Mouse (Mus musculus): Measurements from ENCODE around the gene Kcnh3. TPM values are rescaled to one million over a fixed set of nuclear protein-coding genes. Genes with fewer than 3 reads are reported as not detected.
A peak's percentile ranks its signal among the peaks of the same experiment; 100 is the strongest.

Gene Kcnh3
- polyA plus RNA-seq, 1 experiment from 2014 or later: 0.82 TPM

DNA sequence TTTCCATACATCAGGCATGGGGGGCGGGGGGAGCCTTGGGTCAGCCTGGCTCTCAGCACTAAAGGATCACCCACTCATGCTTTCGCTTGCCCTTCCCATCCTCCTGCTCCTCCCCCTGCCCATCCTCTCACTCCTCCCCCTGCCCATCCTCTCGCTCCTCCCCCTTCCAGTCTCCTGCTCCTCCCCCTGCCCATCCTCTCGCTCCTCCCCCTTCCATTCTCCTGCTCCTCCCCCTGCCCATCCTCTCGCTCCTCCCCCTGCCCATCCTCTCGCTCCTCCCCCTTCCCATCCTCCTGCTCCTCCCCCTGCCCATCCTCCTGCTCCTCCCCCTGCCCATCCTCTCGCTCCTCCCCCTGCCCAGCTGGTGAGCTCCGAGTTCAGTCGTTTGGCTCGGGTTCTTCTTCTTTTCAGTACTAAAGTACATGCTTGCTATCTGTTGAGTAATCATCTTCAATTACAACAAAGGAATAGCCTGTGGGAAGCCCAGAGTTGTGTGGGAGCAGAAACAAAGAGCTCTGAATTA lies 35.1 kb downstream of the Kcnh3 start:
- Histone ChIP-seq H3K9ac (ENCODE audit: low read length) (peak overlapping the region; percentile 40; the same call in 1 of the 2 replicates), H3K4me2 (ENCODE audit: low read depth, low read length) (peak overlapping the region; percentile 59), H3K27ac (ENCODE audit: low read length) (peak overlapping the region; percentile 88), H3K27me3 (ENCODE audit: control insufficient read depth, insufficient read depth, low read depth, low read length) (no peaks in the 10 kb centered on the region), H3K36me3 (ENCODE audit: control insufficient read depth, insufficient read depth, low read length) (no peaks in the 10 kb centered on the region), H3K4me1 (replicated peaks; ENCODE audit: control insufficient read depth, insufficient read depth, low read length) (peaks cover 8% of the 10 kb centered on the region; the same call in 1 of the 2 replicates), H3K9me3 (ENCODE audit: control insufficient read depth, low read length) (no peaks in the 10 kb centered on the region), H3K4me3 (ENCODE audit: low read length) (peak overlapping the region; percentile 30)
- peak; percentile 90 for ATAC-seq (ENCODE audit: low read depth)
- under 1% methylated on average over 9 of the region's 10 CpGs for WGBS

DNA sequence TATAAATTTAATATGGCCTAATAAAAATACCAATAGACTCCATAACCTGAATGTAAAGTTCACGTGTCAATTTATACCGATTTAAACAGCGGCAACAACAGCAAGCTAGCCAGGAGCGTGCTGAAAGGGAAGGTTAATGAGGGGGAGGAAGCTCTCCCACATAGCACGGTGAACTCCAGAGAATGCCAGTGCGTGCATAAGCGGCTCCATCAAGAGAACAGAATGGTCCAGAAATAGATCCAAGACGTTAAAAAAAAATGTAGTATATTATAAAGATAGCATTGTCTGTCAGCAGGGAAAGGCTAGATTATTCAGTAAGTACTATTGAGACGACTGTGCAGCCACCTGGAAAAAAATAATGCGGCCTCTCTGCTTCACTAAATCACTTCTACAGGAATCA lies 38.0 kb downstream of the Kcnh3 start:
- Histone ChIP-seq H3K4me1 (replicated peaks; ENCODE audit: control insufficient read depth, insufficient read depth, low read length) (peaks cover 8% of the 10 kb centered on the region; the same call in 1 of the 2 replicates), H3K4me2 (ENCODE audit: low read depth, low read length) (no peak overlapping the region), H3K9ac (ENCODE audit: low read length) (no peak overlapping the region), H3K9me3 (ENCODE audit: control insufficient read depth, low read length) (no peaks in the 10 kb centered on the region), H3K4me3 (ENCODE audit: low read length) (no peak overlapping the region), H3K27me3 (ENCODE audit: control insufficient read depth, insufficient read depth, low read depth, low read length) (no peaks in the 10 kb centered on the region), H3K27ac (ENCODE audit: low read length) (no peak overlapping the region), H3K36me3 (ENCODE audit: control insufficient read depth, insufficient read depth, low read length) (no peaks in the 10 kb centered on the region)
- 55% methylated on average over 10 of the region's 10 CpGs for WGBS
- no peak for ATAC-seq (ENCODE audit: low read depth)

DNA sequence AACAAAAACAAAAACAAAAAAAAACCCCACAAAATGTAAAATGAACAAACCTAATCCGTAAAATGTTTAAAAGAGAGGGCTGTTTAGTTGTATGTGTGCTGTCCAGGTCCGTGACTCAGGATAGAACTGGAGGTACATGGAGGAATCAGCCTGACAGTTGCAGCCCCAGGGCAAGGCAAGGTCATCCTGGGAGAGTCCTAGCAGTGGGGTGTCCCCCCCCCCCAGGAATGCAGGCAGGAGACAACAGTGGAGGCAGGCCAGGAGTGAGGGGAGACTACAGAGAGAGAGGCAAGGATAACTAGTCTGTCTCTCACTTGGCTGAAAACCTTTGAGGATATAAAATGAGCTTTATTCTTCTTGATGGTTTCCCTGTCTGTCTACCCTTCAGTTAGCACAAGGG lies 39.7 kb downstream of the Kcnh3 start:
- ATAC-seq (ENCODE audit: low read depth): no peak
- Histone ChIP-seq H3K9ac (ENCODE audit: low read length) (no peak overlapping the region), H3K36me3 (ENCODE audit: control insufficient read depth, insufficient read depth, low read length) (no peaks in the 10 kb centered on the region), H3K4me3 (ENCODE audit: low read length) (no peak overlapping the region), H3K4me2 (ENCODE audit: low read depth, low read length) (no peak overlapping the region), H3K4me1 (replicated peaks; ENCODE audit: control insufficient read depth, insufficient read depth, low read length) (peaks cover 6% of the 10 kb centered on the region; the same call in 1 of the 2 replicates), H3K9me3 (ENCODE audit: control insufficient read depth, low read length) (no peaks in the 10 kb centered on the region), H3K27me3 (ENCODE audit: control insufficient read depth, insufficient read depth, low read depth, low read length) (no peaks in the 10 kb centered on the region), H3K27ac (ENCODE audit: low read length) (no peak overlapping the region)
- 70% methylated on average over 2 of the region's 2 CpGs for WGBS

DNA sequence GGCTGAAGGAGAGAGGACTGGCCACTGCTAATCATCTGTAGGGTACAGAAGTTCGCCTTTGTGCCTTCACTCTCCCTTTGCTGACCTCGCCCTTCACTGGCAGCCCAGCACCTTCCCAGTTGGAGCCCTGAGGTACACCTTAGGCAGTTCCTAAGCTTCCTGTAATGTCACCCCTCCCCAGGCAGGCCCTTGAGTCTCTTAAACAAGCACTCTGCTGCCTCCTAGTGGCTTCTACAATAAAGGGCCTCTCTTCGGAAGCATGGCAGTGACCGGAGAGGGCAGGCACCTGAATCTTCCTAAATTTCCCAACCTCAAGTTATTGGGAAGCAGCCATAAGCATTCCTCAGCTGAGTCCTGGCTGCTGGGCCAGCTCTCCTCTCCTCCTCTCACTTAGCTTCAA lies 41.0 kb downstream of the Kcnh3 start:
- no peaks in the 10 kb centered on the region for H3K27me3 ChIP-seq (ENCODE audit: control insufficient read depth, insufficient read depth, low read depth, low read length)
- peak; percentile 78 for ATAC-seq (ENCODE audit: low read depth)
- H3K36me3 ChIP-seq (ENCODE audit: control insufficient read depth, insufficient read depth, low read length): no peaks in the 10 kb centered on the region
- no peaks in the 10 kb centered on the region for H3K4me1 ChIP-seq (replicated peaks; ENCODE audit: control insufficient read depth, insufficient read depth, low read length)
- no peak overlapping the region for H3K27ac ChIP-seq (ENCODE audit: low read length)
- 10% methylated on average over 4 of the region's 4 CpGs for WGBS
- H3K4me3 ChIP-seq (ENCODE audit: low read length): no peak overlapping the region
- H3K9me3 ChIP-seq (ENCODE audit: control insufficient read depth, low read length): no peaks in the 10 kb centered on the region
- no peak overlapping the region for H3K4me2 ChIP-seq (ENCODE audit: low read depth, low read length)
- H3K9ac ChIP-seq (ENCODE audit: low read length): no peak overlapping the region

DNA sequence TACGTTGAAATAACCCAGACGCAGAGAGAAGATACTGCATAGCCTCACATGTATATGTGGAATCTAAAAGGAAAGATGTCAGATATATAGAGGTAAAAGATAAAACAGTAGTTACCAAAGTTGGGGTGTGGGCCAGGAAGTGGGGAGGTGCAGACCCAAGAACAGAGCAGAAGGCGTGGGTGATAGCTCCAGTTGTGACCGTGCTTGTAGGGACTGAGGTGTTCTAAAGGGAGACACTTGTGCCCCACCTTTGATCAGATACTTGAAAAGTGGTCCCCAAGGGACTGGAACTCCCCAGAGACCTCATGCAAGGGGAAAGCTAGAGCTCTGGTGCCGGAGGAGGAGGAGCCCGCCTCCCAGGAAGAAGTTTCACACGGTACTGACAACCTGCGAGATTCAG lies 51.4 kb downstream of the Kcnh3 start:
- Histone ChIP-seq H3K9me3 (ENCODE audit: control insufficient read depth, low read length) (no peaks in the 10 kb centered on the region), H3K27ac (ENCODE audit: low read length) (no peak overlapping the region), H3K27me3 (ENCODE audit: control insufficient read depth, insufficient read depth, low read depth, low read length) (no peaks in the 10 kb centered on the region), H3K9ac (ENCODE audit: low read length) (no peak overlapping the region), H3K4me1 (replicated peaks; ENCODE audit: control insufficient read depth, insufficient read depth, low read length) (no peaks in the 10 kb centered on the region; the same call in 1 of the 2 replicates), H3K4me2 (ENCODE audit: low read depth, low read length) (no peak overlapping the region), H3K4me3 (ENCODE audit: low read length) (no peak overlapping the region), H3K36me3 (ENCODE audit: control insufficient read depth, insufficient read depth, low read length) (no peaks in the 10 kb centered on the region)
- WGBS: 77% methylated on average over 8 of the region's 8 CpGs
- no peak for ATAC-seq (ENCODE audit: low read depth)

DNA sequence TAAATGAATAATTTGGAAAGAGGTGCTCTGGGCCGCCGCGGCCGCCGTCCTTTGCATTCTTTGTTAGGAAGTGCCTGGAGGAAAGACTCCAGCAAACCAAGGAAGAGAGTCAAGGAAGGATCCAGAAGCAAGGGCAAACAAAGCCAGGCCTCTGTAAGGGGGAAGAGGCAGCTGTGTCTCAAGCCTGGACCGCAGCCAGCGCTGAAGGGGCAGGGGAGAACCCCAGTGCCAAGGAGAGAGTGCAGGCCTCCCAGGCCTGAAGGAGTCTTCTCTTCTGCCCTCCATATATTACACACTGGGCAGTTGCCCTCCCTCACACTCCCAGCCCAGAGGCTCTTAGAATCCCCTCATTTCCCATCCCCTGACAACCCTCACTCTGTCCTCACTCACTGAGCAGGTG lies 53.6 kb downstream of the Kcnh3 start:
- no peak overlapping the region for H3K27ac ChIP-seq (ENCODE audit: low read length)
- H3K9me3 ChIP-seq (ENCODE audit: control insufficient read depth, low read length): no peaks in the 10 kb centered on the region
- no peaks in the 10 kb centered on the region for H3K36me3 ChIP-seq (ENCODE audit: control insufficient read depth, insufficient read depth, low read length)
- H3K4me3 ChIP-seq (ENCODE audit: low read length): no peak overlapping the region
- no peak overlapping the region for H3K4me2 ChIP-seq (ENCODE audit: low read depth, low read length)
- H3K9ac ChIP-seq (ENCODE audit: low read length): no peak overlapping the region
- H3K27me3 ChIP-seq (ENCODE audit: control insufficient read depth, insufficient read depth, low read depth, low read length): no peaks in the 10 kb centered on the region
- WGBS: 60% methylated on average over 7 of the region's 7 CpGs
- no peak for ATAC-seq (ENCODE audit: low read depth)
- H3K4me1 ChIP-seq (replicated peaks; ENCODE audit: control insufficient read depth, insufficient read depth, low read length): no peaks in the 10 kb centered on the region; the same call in 1 of the 2 replicates

DNA sequence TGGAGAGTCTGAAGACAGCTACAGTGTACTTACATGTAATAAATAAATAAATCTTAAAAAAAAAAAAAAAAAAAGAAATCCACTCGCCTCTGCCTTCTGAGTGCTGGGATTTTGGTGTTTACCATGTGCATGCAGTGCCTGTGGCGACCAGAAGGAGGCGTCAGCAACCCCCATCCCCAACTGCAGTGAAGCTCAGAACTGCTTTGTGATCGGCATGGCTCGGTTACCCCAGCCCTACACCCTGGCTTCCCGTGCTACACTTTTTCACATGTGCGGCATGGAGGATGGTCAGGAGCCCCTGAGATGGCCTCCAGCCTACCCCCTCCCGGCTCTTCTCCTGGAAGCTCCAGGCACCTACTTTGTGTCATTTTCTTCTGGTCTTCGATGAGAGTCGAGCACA lies 58.8 kb downstream of the Kcnh3 start:
- no peaks in the 10 kb centered on the region for H3K9me3 ChIP-seq (ENCODE audit: control insufficient read depth, low read length)
- no peak overlapping the region for H3K9ac ChIP-seq (ENCODE audit: low read length)
- H3K4me1 ChIP-seq (replicated peaks; ENCODE audit: control insufficient read depth, insufficient read depth, low read length): no peaks in the 10 kb centered on the region
- H3K27me3 ChIP-seq (ENCODE audit: control insufficient read depth, insufficient read depth, low read depth, low read length): no peaks in the 10 kb centered on the region
- no peak for ATAC-seq (ENCODE audit: low read depth)
- 55% methylated on average over 10 of the region's 10 CpGs for WGBS
- no peak overlapping the region for H3K4me2 ChIP-seq (ENCODE audit: low read depth, low read length)
- no peaks in the 10 kb centered on the region for H3K36me3 ChIP-seq (ENCODE audit: control insufficient read depth, insufficient read depth, low read length)
- no peak overlapping the region for H3K4me3 ChIP-seq (ENCODE audit: low read length)
- H3K27ac ChIP-seq (ENCODE audit: low read length): no peak overlapping the region

DNA sequence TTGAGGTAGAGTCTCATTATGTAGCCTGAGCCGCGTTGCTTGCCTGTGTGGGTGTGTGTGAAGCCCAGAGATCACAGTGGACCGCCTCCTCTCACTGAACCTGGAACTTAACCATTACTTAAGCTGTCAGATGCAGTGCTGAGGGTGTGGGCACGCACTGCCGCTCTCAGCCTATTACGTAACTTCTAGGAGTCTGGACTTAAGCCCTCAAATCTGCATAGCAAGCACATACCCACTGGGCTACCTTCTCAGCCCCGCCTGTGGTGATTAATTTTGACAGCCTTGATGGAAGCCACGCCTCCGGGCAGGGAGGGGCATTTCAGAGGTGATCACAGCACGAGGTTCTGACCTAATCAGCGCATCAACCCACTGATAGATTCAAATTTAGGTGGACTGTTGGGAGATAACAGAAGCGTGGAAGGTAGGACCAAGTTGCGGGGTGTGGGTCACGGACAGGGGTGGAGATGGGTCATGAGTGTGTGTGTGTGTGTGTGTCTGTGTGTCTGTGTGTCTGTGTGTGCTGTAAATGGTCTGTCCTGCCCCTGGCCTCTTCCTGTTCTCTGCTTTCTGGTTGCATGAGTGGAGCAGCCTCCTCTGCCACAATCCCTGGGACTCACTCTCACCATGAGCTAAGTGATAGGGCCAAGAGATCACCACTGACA lies 60.0 kb downstream of the Kcnh3 start:
- Histone ChIP-seq H3K27me3 (ENCODE audit: control insufficient read depth, insufficient read depth, low read depth, low read length) (no peaks in the 10 kb centered on the region), H3K9ac (ENCODE audit: low read length) (no peak overlapping the region), H3K4me3 (ENCODE audit: low read length) (no peak overlapping the region), H3K4me2 (ENCODE audit: low read depth, low read length) (no peak overlapping the region), H3K36me3 (ENCODE audit: control insufficient read depth, insufficient read depth, low read length) (no peaks in the 10 kb centered on the region), H3K9me3 (ENCODE audit: control insufficient read depth, low read length) (no peaks in the 10 kb centered on the region), H3K27ac (ENCODE audit: low read length) (no peak overlapping the region), H3K4me1 (replicated peaks; ENCODE audit: control insufficient read depth, insufficient read depth, low read length) (no peaks in the 10 kb centered on the region)
- 27% methylated on average over 14 of the region's 14 CpGs for WGBS
- ATAC-seq (ENCODE audit: low read depth): peak; percentile 73

DNA sequence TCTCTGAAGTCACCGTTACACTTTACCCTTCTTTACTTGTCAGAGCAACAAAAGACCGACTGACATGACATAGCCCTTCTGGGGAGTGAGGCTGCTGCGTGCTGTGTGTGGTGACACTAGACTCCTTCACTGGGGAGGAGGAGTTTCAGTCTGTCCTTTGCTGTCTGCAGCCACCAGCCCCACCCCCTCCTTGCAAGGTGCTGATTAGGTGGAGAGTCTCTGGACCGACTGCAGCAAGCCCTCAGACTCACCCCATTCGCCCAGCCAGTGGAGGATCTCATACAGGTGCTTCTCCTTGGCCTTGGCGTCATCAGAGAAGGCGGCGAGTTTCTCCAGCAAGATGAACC lies 60.5 kb downstream of the Kcnh3 start:
- H3K27ac ChIP-seq (ENCODE audit: low read length): no peak overlapping the region
- no peaks in the 10 kb centered on the region for H3K27me3 ChIP-seq (ENCODE audit: control insufficient read depth, insufficient read depth, low read depth, low read length)
- no peaks in the 10 kb centered on the region for H3K4me1 ChIP-seq (replicated peaks; ENCODE audit: control insufficient read depth, insufficient read depth, low read length)
- WGBS: 36% methylated on average over 8 of the region's 8 CpGs
- no peaks in the 10 kb centered on the region for H3K9me3 ChIP-seq (ENCODE audit: control insufficient read depth, low read length)
- ATAC-seq (ENCODE audit: low read depth): no peak
- no peaks in the 10 kb centered on the region for H3K36me3 ChIP-seq (ENCODE audit: control insufficient read depth, insufficient read depth, low read length)
- H3K4me2 ChIP-seq (ENCODE audit: low read depth, low read length): no peak overlapping the region
- H3K4me3 ChIP-seq (ENCODE audit: low read length): no peak overlapping the region
- H3K9ac ChIP-seq (ENCODE audit: low read length): no peak overlapping the region

Measured in lung, embryonic 16.5 days (tissue).